Comparison of ENCODE assay signal across 21 mouse cellular contexts in genomic region chr1:126612916-126613315, GRCm38 (mm10).
DNase-seq lines count a peak whose midpoint lies in the region; ATAC-seq and TF ChIP-seq lines count a peak whose summit lies in the region.
"Had no signal": no experiment of that assay in that cellular context is flagged by ENCODE, and none has a peak within 500 bp of the region (broad histone marks: within the 10 kb centered on the region; RNA-seq: fewer than 3 reads in every experiment).

No protein-coding gene starts in this region.

- TF ChIP-seq CTCF in lung, embryonic 14.5 days (IDR thresholded peaks at IDR 0.05; ENCODE audit: low read depth) = peak; percentile 23
- TF ChIP-seq CTCF in lung, adult 2 months (IDR thresholded peaks at IDR 0.05; ENCODE audit: insufficient read depth, low read length) = no peak
- no peak for TF ChIP-seq CTCF in forebrain, postnatal 0 days (IDR thresholded peaks at IDR 0.05; ENCODE audit: low read depth)

- no peak overlapping the region for H3K9ac ChIP-seq in lung, embryonic 14.5 days
- H3K9ac ChIP-seq in forebrain, postnatal 0 days = no peak overlapping the region
- H3K9ac ChIP-seq: embryonic facial prominence, embryonic 15.5 days; neural tube, embryonic 15.5 days; stomach, embryonic 15.5 days had no signal

- DNase-seq in heart, adult 11 months = peak; percentile 52
- no peak for DNase-seq in heart, postnatal 4 days
- DNase-seq in lung, embryonic 14.5 days = no peak
- no peak for DNase-seq in lung, adult 2 months
- DNase-seq in ES-CJ7 (ENCODE audit: low read depth, low spot score) (peak; percentile 82), ZHBTc4 (ENCODE audit: low read depth, low spot score) (peak; percentile 68)
- no peak for DNase-seq in urinary bladder, adult 2 months (ENCODE audit: low spot score)
- no peak for DNase-seq in forebrain, postnatal 0 days
- DNase-seq: adrenal gland, postnatal 25 days; cerebellum, adult 9-11 months; kidney, adult 18-20 months; liver; thymus, adult 18-20 months had no signal

- H3K27me3 ChIP-seq in lung, embryonic 14.5 days (ENCODE audit: insufficient read depth, low read length) = no peaks in the 10 kb centered on the region
- H3K27me3 ChIP-seq in forebrain, postnatal 0 days (ENCODE audit: insufficient read depth, low read length) = no peaks in the 10 kb centered on the region
- H3K27me3 ChIP-seq: embryonic facial prominence, embryonic 15.5 days; neural tube, embryonic 15.5 days; stomach, embryonic 15.5 days had no signal

- no peaks in the 10 kb centered on the region for H3K9me3 ChIP-seq in lung, embryonic 14.5 days (ENCODE audit: low read depth, low read length)
- H3K9me3 ChIP-seq in forebrain, postnatal 0 days (ENCODE audit: low read length) = 0 out of 2 replicates have a peak, but pooled peaks cover 3% of the 10 kb centered on the region
- H3K9me3 ChIP-seq: embryonic facial prominence, embryonic 15.5 days; heart, embryonic 10.5 days; limb, embryonic 10.5 days; stomach, embryonic 15.5 days had no signal

- H3K4me2 ChIP-seq in lung, embryonic 14.5 days = no peak overlapping the region
- H3K4me2 ChIP-seq in forebrain, postnatal 0 days (ENCODE audit: low read depth) = no peak overlapping the region
- H3K4me2 ChIP-seq: embryonic facial prominence, embryonic 15.5 days; neural tube, embryonic 15.5 days; stomach, embryonic 15.5 days had no signal

- 69% methylated on average over 4 of the region's 4 CpGs for WGBS in lung, embryonic 14.5 days
- WGBS in lung, adult 2 months = 81% methylated on average over 4 of the region's 4 CpGs
- WGBS in forebrain, postnatal 0 days = 70% methylated on average over 4 of the region's 4 CpGs

- peaks cover 7% of the 10 kb centered on the region; the same call in 1 of the 2 replicates for H3K4me1 ChIP-seq in lung, embryonic 14.5 days (ENCODE audit: insufficient read depth)
- peaks cover 7% of the 10 kb centered on the region for H3K4me1 ChIP-seq in lung, adult 2 months (ENCODE audit: control insufficient read depth, insufficient read depth, low read length)
- H3K4me1 ChIP-seq in forebrain, postnatal 0 days (ENCODE audit: insufficient read depth) = no peaks in the 10 kb centered on the region
- H3K4me1 ChIP-seq: embryonic facial prominence, embryonic 15.5 days; limb, embryonic 10.5 days; neural tube, embryonic 15.5 days; stomach, embryonic 15.5 days had no signal

- H3K4me3 ChIP-seq in lung, embryonic 14.5 days (ENCODE audit: low read depth, low read length) = no peak overlapping the region
- H3K4me3 ChIP-seq in lung, adult 2 months (replicated peaks; ENCODE audit: extremely low read depth, low read depth, low read length) = no peak overlapping the region
- H3K4me3 ChIP-seq in forebrain, postnatal 0 days (ENCODE audit: low read depth, low read length) = no peak overlapping the region
- H3K4me3 ChIP-seq: embryonic facial prominence, embryonic 15.5 days; heart, embryonic 10.5 days; hindbrain, embryonic 10.5 days; limb, embryonic 10.5 days; neural tube, embryonic 15.5 days; stomach, embryonic 15.5 days had no signal

- no peak for ATAC-seq in lung, embryonic 14.5 days (ENCODE audit: insufficient read depth)
- ATAC-seq in forebrain, postnatal 0 days = no peak
- ATAC-seq: hindbrain, embryonic 16.5 days had no signal

- no peak overlapping the region for H3K27ac ChIP-seq in lung, embryonic 14.5 days (ENCODE audit: low read depth)
- H3K27ac ChIP-seq in forebrain, postnatal 0 days (ENCODE audit: low read depth, low read length) = no peak overlapping the region
- H3K27ac ChIP-seq: embryonic facial prominence, embryonic 15.5 days; heart, embryonic 10.5 days; hindbrain, embryonic 10.5 days; limb, embryonic 10.5 days; neural tube, embryonic 15.5 days; stomach, embryonic 15.5 days had no signal

- H3K36me3 ChIP-seq in lung, embryonic 14.5 days (ENCODE audit: insufficient read depth) = no peaks in the 10 kb centered on the region
- no peaks in the 10 kb centered on the region for H3K36me3 ChIP-seq in forebrain, postnatal 0 days (ENCODE audit: insufficient read depth)
- H3K36me3 ChIP-seq: embryonic facial prominence, embryonic 15.5 days; G1E; heart, embryonic 10.5 days; limb, embryonic 10.5 days; neural tube, embryonic 15.5 days; stomach, embryonic 15.5 days had no signal

- TF ChIP-seq POLR2A in lung, adult 2 months (IDR thresholded peaks at IDR 0.05; ENCODE audit: borderline replicate concordance, extremely low read depth, low read depth, low read length) = no peak

Comparison
In these comparisons a context has a peak if more than half of its experiments do, and no peak if none do; other contexts are left out.
1. DNase-seq: peak in heart, adult 11 months (single experiment), ES-CJ7 (single experiment) and ZHBTc4 (single experiment); none in heart, postnatal 4 days (single experiment), lung, embryonic 14.5 days (single experiment), lung, adult 2 months (single experiment), urinary bladder, adult 2 months (single experiment) and forebrain, postnatal 0 days (single experiment).